Mouse (Mus musculus): ENCODE measurements around the gene Emc9.

DNA sequence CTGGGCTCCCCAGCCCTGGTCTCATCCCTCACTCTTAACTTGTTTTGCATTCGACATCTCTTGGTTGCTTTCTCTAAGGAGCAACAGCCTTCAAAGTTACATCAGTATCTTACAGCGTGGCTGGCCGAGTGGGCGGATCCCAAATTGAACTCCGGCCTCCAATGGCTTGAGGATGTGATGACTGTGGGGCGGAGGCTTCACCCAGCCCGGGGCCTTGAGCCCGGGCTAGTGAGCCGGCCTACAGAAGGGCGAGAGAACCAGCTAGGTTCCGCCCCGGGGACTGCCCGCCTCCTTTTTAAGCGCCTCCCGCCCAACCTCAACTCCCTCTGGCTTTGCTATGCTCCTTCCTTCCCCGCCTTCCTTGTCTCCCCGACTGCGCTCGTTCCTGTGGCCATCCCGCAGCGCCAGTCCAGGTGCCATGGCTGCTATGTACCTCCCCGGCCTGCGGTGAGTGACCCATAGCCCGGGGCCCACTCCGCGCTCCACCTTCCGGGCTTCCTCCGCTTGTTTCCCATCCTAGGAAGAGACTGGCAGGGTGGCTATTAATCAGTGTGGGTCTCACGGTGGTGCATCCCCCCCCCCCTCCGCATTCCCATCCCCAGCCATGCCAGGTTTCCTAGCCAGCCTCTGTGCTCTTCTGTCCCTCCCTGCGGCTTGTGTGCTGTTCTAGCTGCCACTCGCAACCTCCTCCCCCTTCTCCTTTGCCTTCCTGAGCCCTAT, 44.9 kb downstream of the Emc9 start, which contains the start of gene Pck2:
- no peak for TF ChIP-seq CTCF (IDR thresholded peaks at IDR 0.05; ENCODE audit: low read depth, low read length)
- TF ChIP-seq POLR2A (IDR thresholded peaks at IDR 0.05; ENCODE audit: insufficient read depth, low read length) = peak; percentile 74

Measured in ES-Bruce4 (cell line).